Mouse (Mus musculus): Measurements from ENCODE around the gene Baiap2l1.

- TF ChIP-seq POLR2A (IDR thresholded peaks at IDR 0.05; ENCODE audit: low read depth, low read length) (no peak), CTCF (conservative IDR thresholded peaks at IDR 0.05; ENCODE audit: insufficient read depth, insufficient read length, low read depth, low read length) (no peak)
Measured at GRCm38 (mm10) chr5:144344592-144344991, 13.3 kb downstream of the Baiap2l1 start.

Measured in kidney, adult 2 months (tissue).